Mouse (Mus musculus) heart, embryonic 11.5 days (tissue): ENCODE data around the gene Ndufb8. TPM values are rescaled to one million over a fixed set of nuclear protein-coding genes. Genes with fewer than 3 reads are reported as not detected.

Source experiments
- ATAC-seq: fragments of 200-750 bp; cut with Nextera tagmentation; replicated peaks from 2 replicates; pipeline ENCODE4 v1.8.0; 2017; ENCODE audit warnings: moderate library complexity; ENCODE audit not compliant: insufficient number of reproducible peaks, low FRiP score, low TSS enrichment
- H3K27ac ChIP-seq: fragments of 300-500 bp; sonication (generic); 2 replicates; pipeline ENCODE4 v1.5.1; 2014; ENCODE audit warnings: mild to moderate bottlenecking, low read depth, low read length
- H3K27me3 ChIP-seq: fragments of 300-500 bp; sonication (generic); 2 replicates; pipeline ENCODE4 v1.6.1; 2014; ENCODE audit warnings: mild to moderate bottlenecking, low read length, mixed read lengths; ENCODE audit not compliant: control insufficient read depth, insufficient read depth
- H3K36me3 ChIP-seq: fragments of 300-500 bp; sonication (generic); 2 replicates; pipeline ENCODE4 v1.6.1; 2014; ENCODE audit warnings: mild to moderate bottlenecking, low read length, moderate library complexity, mixed read lengths; ENCODE audit not compliant: control insufficient read depth, insufficient read depth
- H3K4me1 ChIP-seq: fragments of 300-500 bp; sonication (generic); 2 replicates; pipeline ENCODE4 v1.6.1; 2014; ENCODE audit warnings: low read length; ENCODE audit not compliant: control insufficient read depth, insufficient read depth
- H3K4me2 ChIP-seq: fragments of 300-500 bp; sonication (generic); 2 replicates; pipeline ENCODE4 v1.6.1; 2014; ENCODE audit warnings: mild to moderate bottlenecking, moderate library complexity
- H3K4me3 ChIP-seq: fragments of 300-500 bp; sonication (generic); 2 replicates; pipeline ENCODE4 v1.5.1; 2014; ENCODE audit warnings: low read depth, low read length
- H3K9ac ChIP-seq: fragments of 300-500 bp; sonication (generic); 2 replicates; pipeline ENCODE4 v1.6.1; 2014; ENCODE audit warnings: mild to moderate bottlenecking, low read depth, low read length, moderate library complexity
- H3K9me3 ChIP-seq: fragments of 300-500 bp; sonication (generic); replicated peaks from 2 replicates; pipeline ENCODE4 v1.6.1; 2016; ENCODE audit warnings: low read length; ENCODE audit not compliant: control insufficient read depth
- WGBS: fragments of 180-500 bp; shearing (Covaris S2); extraction: QIAGEN DNeasy Blood & Tissue Kit; methylation state at CpG from one replicate; pipeline ENCODE4 v1.1.7; 2014; ENCODE audit not compliant: insufficient replicate concordance; 5-methylcytosine and 5-hydroxymethylcytosine counted together
- polyA plus RNA-seq: library from polyadenylated mRNA; unstranded; fragments of >200 nt; fragmentation: Nextera tagmentation; extraction: Ambion mirVana; gene quantifications from 2 replicates; pipeline ENCODE4 v1.2.1, GENCODE M21; 2014

The Ndufb8 gene
- polyA plus RNA-seq = 826 and 917 TPM in 2 replicates

DNA sequence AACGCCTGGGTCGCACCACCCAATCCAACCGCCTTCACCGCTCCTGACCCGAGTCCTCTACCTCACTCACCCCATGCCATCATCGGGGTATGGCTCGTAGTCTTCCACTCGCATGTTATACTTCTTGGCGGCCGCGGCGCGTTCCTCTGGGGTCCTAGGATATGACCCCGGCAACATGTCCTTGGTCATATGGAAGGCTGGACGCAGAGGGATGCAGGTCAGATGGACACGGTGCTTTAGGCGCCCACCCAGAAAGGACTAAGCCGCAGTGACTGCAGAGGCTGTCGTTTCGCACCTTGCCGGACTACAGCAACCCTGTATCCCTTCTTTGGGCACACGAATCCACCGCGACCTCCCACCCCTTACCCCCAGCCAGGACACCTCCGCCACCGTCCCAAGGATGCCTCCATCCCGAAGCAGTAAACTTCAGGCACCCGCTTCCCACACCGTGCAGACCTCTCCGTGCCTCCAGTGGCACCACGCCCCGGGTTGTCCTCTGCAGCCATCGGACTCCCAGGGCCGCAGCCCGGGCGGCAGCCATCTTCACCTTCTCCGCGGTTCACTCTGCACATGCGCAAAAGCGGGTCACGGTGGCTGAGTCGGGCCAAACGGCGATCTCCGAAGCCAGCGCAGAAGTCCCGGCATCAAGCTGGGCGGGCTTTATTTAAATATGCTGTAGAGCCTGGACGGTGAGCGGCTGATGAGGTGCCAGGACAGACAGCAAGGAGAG lies at the start of gene Ndufb8:
Ndufb8 (minus strand) TSS at position 580 of the 730 bp plus-strand sequence.
- no peaks in the 10 kb centered on the region for H3K9me3 ChIP-seq
- peak within 1 kb of the TSS; percentile 88 for H3K4me2 ChIP-seq
- H3K27ac ChIP-seq = peak within 1 kb of the TSS; percentile 70
- H3K4me1 ChIP-seq = peaks cover 7% of the 10 kb centered on the region; the same call in 1 of the 2 replicates
- H3K4me3 ChIP-seq = peak within 1 kb of the TSS; percentile 96
- ATAC-seq = peak; percentile 71
- H3K36me3 ChIP-seq = peaks cover 13% of the 10 kb centered on the region
- no peaks in the 10 kb centered on the region for H3K27me3 ChIP-seq
- peak within 1 kb of the TSS; percentile 97 for H3K9ac ChIP-seq
- under 1% methylated on average over 50 of the region's 50 CpGs for WGBS

DNA sequence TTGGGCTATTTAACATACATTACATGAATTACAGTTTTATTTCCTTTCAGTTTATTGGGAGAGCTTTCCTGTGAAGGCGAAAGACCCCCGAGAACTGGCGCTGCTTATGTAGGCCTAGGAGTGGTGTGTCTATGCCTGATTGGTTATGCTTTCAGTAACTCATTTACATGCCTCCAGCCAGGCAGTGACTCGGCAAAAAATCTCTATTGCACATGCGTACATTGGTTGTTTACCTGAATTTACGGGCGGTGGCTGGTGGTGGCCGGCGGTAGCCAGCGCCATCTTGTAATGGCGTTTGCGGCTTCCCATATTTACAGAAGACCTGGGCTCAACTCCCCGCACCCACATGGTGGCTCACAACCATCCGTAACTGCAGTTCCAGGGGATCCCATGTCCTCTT lies 38.9 kb upstream of the Ndufb8 start:
- H3K4me2 ChIP-seq = no peak overlapping the region
- H3K4me1 ChIP-seq = no peaks in the 10 kb centered on the region
- no peak for ATAC-seq
- H3K9ac ChIP-seq = no peak overlapping the region
- H3K4me3 ChIP-seq = no peak overlapping the region
- WGBS = 95% methylated on average over 14 of the region's 14 CpGs
- no peak overlapping the region for H3K27ac ChIP-seq
- H3K27me3 ChIP-seq = peaks cover 14% of the 10 kb centered on the region
- H3K36me3 ChIP-seq = no peaks in the 10 kb centered on the region
- H3K9me3 ChIP-seq = no peaks in the 10 kb centered on the region

DNA sequence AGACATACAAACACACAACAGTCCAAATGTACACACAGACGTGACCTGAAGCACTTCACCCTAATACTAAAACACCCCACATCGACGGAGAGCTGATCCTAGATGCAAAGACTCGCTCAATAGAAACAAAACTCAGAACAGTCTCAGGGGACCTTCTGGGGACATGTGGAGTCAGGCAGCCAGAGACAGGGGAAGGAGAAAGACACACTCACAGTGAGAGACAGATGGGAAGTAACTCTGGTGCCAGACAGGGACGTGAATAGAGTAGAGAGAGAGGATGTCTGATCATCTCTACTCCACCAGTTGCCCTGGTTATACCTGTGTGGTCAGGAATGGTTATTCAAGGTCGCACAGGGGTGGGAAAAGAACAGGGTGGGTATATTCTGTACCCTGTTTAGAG lies 36.4 kb upstream of the Ndufb8 start:
- no peak for ATAC-seq
- 76% methylated on average over 6 of the region's 6 CpGs for WGBS
- H3K9ac ChIP-seq = no peak overlapping the region

DNA sequence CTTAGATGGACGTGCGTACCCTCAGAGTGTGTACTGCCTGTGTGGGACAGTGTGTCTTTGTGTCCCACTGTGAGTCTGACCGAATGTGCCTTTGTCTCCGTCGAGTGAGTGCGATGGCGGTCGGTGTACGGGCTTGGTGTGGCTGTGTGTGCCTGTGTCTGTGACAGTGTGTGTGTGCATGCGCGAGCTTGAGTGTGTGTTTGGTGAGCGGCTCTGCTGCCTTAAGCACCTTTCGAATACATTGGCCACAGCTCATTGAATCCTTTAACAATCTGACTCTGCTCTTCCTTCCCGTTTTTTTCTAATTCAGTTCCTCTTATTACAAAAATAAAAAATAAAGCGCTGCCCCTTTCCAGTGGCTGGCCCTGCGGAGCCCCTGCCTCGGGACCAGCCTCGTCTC lies 35.8 kb upstream of the Ndufb8 start:
- no peak overlapping the region for H3K4me2 ChIP-seq
- H3K27me3 ChIP-seq = peaks cover 30% of the 10 kb centered on the region
- no peaks in the 10 kb centered on the region for H3K4me1 ChIP-seq
- no peak for ATAC-seq
- 82% methylated on average over 18 of the region's 18 CpGs for WGBS
- no peaks in the 10 kb centered on the region for H3K9me3 ChIP-seq
- H3K27ac ChIP-seq = no peak overlapping the region
- H3K36me3 ChIP-seq = no peaks in the 10 kb centered on the region
- no peak overlapping the region for H3K4me3 ChIP-seq
- H3K9ac ChIP-seq = no peak overlapping the region

More for the DNA sequence above, 36.4 kb upstream of the Ndufb8 start:
- no peak overlapping the region for H3K4me3 ChIP-seq
- no peak overlapping the region for H3K27ac ChIP-seq
- H3K4me2 ChIP-seq = no peak overlapping the region
- H3K4me1 ChIP-seq = no peaks in the 10 kb centered on the region
- no peaks in the 10 kb centered on the region for H3K9me3 ChIP-seq
- H3K36me3 ChIP-seq = no peaks in the 10 kb centered on the region
- H3K27me3 ChIP-seq = peaks cover 25% of the 10 kb centered on the region

DNA sequence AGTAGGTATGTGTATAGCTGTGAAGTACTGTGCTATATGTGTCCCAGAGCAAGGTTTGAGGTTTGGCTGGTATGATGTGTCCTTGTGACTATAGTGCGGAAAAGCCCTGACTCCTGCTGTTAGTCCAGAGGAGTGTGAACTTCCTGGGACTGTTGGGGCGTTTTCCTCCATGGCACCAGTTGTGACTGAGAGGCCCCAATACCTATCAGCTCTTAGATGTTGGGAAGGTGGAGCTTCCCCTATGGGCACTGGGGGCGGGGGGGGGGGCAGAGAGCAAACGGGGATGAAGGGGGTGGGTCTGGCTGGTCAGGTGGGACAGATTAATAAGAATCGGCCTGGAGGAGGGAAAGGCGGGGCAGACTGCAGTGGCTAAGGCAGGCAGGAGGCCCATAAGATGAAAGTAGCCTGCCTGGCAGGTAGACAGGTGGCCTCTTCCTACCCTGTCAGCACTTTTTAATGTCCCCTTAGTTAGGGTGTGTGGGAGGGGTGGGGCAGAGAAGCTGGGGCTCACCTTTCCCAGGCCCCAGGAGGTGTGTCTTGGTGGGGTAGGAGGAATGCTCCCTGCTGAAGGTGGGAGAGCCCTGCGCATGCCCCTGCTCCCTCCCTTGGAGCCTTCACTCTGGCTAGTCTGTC lies 34.5 kb upstream of the Ndufb8 start:
- Histone ChIP-seq H3K9ac (no peak overlapping the region), H3K4me2 (no peak overlapping the region), H3K4me1 (no peaks in the 10 kb centered on the region), H3K27me3 (peaks cover 42% of the 10 kb centered on the region), H3K27ac (no peak overlapping the region), H3K9me3 (no peaks in the 10 kb centered on the region), H3K4me3 (no peak overlapping the region), H3K36me3 (no peaks in the 10 kb centered on the region)
- WGBS = 33% methylated on average over 7 of the region's 7 CpGs
- no peak for ATAC-seq

DNA sequence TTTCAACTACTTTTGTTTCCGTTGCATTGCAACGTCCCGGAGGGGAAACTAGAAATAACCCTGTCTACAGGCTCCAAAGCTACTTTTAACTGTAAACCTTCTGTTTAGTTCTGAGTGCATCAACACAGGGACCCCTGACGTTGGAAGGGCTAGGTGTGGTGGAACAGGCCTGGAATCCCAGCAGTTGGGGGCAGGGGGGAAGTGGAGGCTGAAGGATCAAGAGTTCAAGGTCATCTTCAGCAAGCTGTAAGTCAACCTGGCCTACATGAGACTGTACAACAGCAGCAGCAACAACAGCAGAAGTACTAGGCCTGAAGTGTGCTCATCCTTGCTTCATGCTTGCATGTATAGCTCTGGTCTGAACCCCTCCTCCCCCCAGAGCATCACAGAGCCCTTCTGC lies 32.8 kb upstream of the Ndufb8 start:
- Histone ChIP-seq H3K9ac (no peak overlapping the region), H3K4me2 (no peak overlapping the region), H3K36me3 (no peaks in the 10 kb centered on the region), H3K27me3 (peaks cover 55% of the 10 kb centered on the region), H3K4me1 (no peaks in the 10 kb centered on the region), H3K4me3 (no peak overlapping the region), H3K27ac (no peak overlapping the region), H3K9me3 (no peaks in the 10 kb centered on the region)
- WGBS = 36% methylated on average over 4 of the region's 4 CpGs
- ATAC-seq = no peak

DNA sequence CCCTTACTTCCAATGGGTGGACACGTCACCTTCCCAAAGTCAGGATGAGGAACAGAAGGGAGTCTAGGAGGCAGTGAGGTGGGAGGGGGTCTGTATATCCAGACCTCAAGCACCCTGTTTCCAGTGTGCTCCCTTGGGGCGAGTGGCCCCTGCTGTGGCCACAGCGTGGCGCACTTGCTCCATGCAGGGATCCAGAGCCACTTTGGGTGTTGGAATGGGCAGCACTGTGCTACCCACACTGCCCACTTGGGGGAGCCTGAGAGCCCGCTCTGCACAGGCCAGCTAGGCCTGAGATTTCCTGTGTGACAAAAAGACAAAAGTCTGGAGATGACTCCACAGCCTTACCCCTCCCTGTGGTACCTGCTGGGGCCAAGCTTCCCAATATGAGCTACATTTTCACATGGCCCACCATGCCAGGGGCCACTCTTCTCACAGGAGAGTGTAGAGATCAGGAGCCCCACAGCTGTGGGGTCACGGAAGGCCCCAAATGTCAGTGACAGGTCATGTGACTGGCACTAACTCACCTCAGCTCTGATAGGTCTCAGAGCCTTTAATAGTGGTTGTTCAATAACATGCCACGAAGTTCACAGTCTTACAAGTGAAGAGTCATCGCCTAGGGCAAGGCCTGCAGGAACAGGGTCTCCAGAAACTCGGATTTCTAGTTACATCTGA lies 27.5 kb upstream of the Ndufb8 start:
- no peak overlapping the region for H3K9ac ChIP-seq
- H3K4me2 ChIP-seq = no peak overlapping the region
- H3K4me1 ChIP-seq = no peaks in the 10 kb centered on the region
- H3K36me3 ChIP-seq = no peaks in the 10 kb centered on the region
- H3K27me3 ChIP-seq = peaks cover 40% of the 10 kb centered on the region
- ATAC-seq = peak; percentile 47
- H3K4me3 ChIP-seq = no peak overlapping the region
- no peak overlapping the region for H3K27ac ChIP-seq
- WGBS = 35% methylated on average over 9 of the region's 9 CpGs
- no peaks in the 10 kb centered on the region for H3K9me3 ChIP-seq

DNA sequence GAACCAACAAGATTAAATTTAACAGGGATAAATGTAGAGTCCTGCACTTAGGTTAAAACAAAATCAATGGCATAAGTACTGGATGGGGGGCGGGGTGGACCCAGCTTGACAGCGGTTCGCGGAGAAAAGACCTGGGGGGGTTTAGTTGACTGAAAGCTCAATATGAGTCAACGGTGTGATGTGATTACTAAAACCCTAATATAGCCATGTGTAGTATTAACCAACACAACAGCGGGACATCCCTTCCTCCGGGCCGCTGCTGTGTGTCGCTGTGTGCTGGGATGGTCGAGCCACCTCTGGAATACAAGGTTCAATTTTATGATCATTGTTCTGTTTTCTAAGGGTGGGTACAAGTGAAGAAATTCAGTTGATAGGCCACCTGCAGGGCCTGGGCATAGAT lies 26.9 kb upstream of the Ndufb8 start:
- H3K9me3 ChIP-seq = no peaks in the 10 kb centered on the region
- H3K36me3 ChIP-seq = no peaks in the 10 kb centered on the region
- H3K4me3 ChIP-seq = no peak overlapping the region
- H3K27ac ChIP-seq = no peak overlapping the region
- no peak overlapping the region for H3K9ac ChIP-seq
- no peak for ATAC-seq
- WGBS = 84% methylated on average over 10 of the region's 10 CpGs
- H3K4me2 ChIP-seq = no peak overlapping the region
- H3K27me3 ChIP-seq = peaks cover 35% of the 10 kb centered on the region
- no peaks in the 10 kb centered on the region for H3K4me1 ChIP-seq
